ENCODE assay signal across 8 mouse cellular contexts in the genomic region with DNA sequence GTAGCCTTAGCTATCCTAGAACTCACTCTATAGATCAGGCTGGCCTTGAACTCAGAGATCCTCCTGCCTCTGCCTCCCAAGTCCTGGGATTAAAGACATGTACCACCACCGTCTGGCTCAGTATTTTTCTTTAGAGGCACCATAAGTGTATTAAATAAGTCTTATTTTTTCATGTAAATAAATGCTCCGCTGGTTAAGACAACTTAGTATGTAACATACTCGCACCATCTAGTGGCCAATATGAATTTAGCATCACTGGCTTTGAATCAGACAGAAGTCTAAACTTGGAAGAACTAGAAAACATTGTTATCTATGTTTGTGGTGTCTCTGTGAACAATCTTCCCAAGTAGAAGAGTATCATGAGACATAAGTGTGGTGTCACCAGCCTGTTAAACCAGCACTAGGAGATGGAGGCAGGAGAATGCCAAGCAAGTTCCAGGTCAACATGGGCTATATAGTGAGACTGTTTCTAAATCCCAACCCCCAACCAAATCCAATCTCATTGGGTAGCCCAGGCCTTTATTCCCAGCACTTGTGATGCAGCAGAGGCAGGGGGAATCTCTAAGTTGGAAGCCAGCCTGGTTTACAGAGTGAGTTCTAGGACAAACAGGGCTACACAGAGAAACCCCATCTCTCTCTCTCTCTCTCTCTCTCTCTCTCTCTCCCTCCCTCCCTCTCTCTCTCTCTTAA. TPM values are rescaled to one million over a fixed set of nuclear protein-coding genes. Genes with fewer than 3 reads are reported as not detected.
DNase-seq lines count a peak whose midpoint lies in the region; ATAC-seq and TF ChIP-seq lines count a peak whose summit lies in the region.

No protein-coding gene starts in this region.

- H3K36me3 ChIP-seq in intestine, embryonic 15.5 days, result no peaks in the 10 kb centered on the region
- no peaks in the 10 kb centered on the region for H3K36me3 ChIP-seq in lung, postnatal 0 days (ENCODE audit: insufficient read depth, low read length)
- no peaks in the 10 kb centered on the region for H3K36me3 ChIP-seq in splenic B cell, adult 2 months (ENCODE audit: control insufficient read depth, insufficient read depth, low read length, poor library complexity, severe bottlenecking)

- WGBS in intestine, embryonic 15.5 days, result 17% methylated on average over 3 of the region's 3 CpGs
- WGBS in lung, postnatal 0 days, result 4% methylated on average over 3 of the region's 3 CpGs

- no peak overlapping the region for H3K27ac ChIP-seq in intestine, embryonic 15.5 days
- no peak overlapping the region for H3K27ac ChIP-seq in lung, postnatal 0 days (ENCODE audit: low read length)

- no peak for TF ChIP-seq EP300 in lung, postnatal 0 days (IDR thresholded peaks at IDR 0.05)

- DNase-seq in adrenal gland, postnatal 14 days, result peak; percentile 53
- no peak for DNase-seq in adrenal gland, adult 8-10 months
- peak; percentile 20 for DNase-seq in ovary, postnatal 14 days (ENCODE audit: low spot score)
- DNase-seq in ovary, adult 18-20 months (ENCODE audit: low spot score), result no peak
- peak; percentile 74 for DNase-seq in embryo, embryonic 10 days (ENCODE audit: low spot score)
- peak; percentile 87 for DNase-seq in lung, postnatal 0 days (ENCODE audit: low spot score)
- DNase-seq in splenic B cell, adult 2 months (ENCODE audit: low read depth, low spot score), result peak; percentile 75

- H3K9ac ChIP-seq in intestine, embryonic 15.5 days, result no peak overlapping the region
- H3K9ac ChIP-seq in lung, postnatal 0 days (replicated peaks; ENCODE audit: low read depth), result no peak overlapping the region

- no peak overlapping the region for H3K4me3 ChIP-seq in intestine, embryonic 15.5 days (replicated peaks)
- H3K4me3 ChIP-seq in lung, postnatal 0 days (ENCODE audit: low read depth, low read length), result no peak overlapping the region

- no peaks in the 10 kb centered on the region for H3K4me1 ChIP-seq in intestine, embryonic 15.5 days (replicated peaks)
- H3K4me1 ChIP-seq in lung, postnatal 0 days (ENCODE audit: insufficient read depth, low read depth, low read length), result no peaks in the 10 kb centered on the region

- peak; percentile 85 for TF ChIP-seq CTCF in lung, postnatal 0 days (IDR thresholded peaks at IDR 0.05)

- H3K9me3 ChIP-seq in intestine, embryonic 15.5 days, result no peaks in the 10 kb centered on the region
- no peaks in the 10 kb centered on the region for H3K9me3 ChIP-seq in lung, postnatal 0 days (ENCODE audit: low read length)

- ATAC-seq in intestine, embryonic 15.5 days, result peak; percentile 49; the same call in 1 of the 2 replicates
- peak; percentile 36 for ATAC-seq in lung, postnatal 0 days

- H3K4me2 ChIP-seq in intestine, embryonic 15.5 days (replicated peaks), result no peak overlapping the region
- H3K4me2 ChIP-seq in lung, postnatal 0 days (replicated peaks; ENCODE audit: low read depth, low read length), result peak overlapping the region; percentile 27; the same call in 1 of the 2 replicates

- H3K27me3 ChIP-seq in intestine, embryonic 15.5 days (replicated peaks), result no peaks in the 10 kb centered on the region
- H3K27me3 ChIP-seq in lung, postnatal 0 days (replicated peaks; ENCODE audit: insufficient read depth, low read length), result no peaks in the 10 kb centered on the region
- H3K27me3 ChIP-seq in splenic B cell, adult 2 months (ENCODE audit: control insufficient read depth, insufficient read depth, low read length, poor library complexity, severe bottlenecking), result no peaks in the 10 kb centered on the region

RNA-seq across cellular contexts. Expression of a gene that starts 33.1 kb away (rescaled TPM):
- total RNA-seq in adrenal gland, postnatal 14 days (2021), result 91.4 and 116 TPM in 2 replicates
- total RNA-seq in adrenal gland, adult 8-10 months (2022), result 10 to 100 TPM; 53.2 to 91.9 (median 84.1) TPM
- 93.2 and 97.2 TPM in 2 replicates for polyA plus RNA-seq in intestine, embryonic 15.5 days (2015; fragmentation: Nextera tagmentation; extraction: Ambion mirVana)
- polyA plus RNA-seq in lung, postnatal 0 days (2015; fragmentation: Nextera tagmentation; extraction: Ambion mirVana), result 94.5 and 99.4 TPM in 2 replicates

Comparison
In these comparisons a context has a peak if more than half of its experiments do, and no peak if none do; other contexts are left out.
1. DNase-seq: peak in adrenal gland, postnatal 14 days (single experiment), ovary, postnatal 14 days (single experiment), embryo, embryonic 10 days (single experiment), lung, postnatal 0 days (single experiment) and splenic B cell, adult 2 months (single experiment); none in adrenal gland, adult 8-10 months (single experiment) and ovary, adult 18-20 months (single experiment).